Mouse (Mus musculus) small intestine, adult 2 months (tissue): ENCODE results near the gene Hecw2. TPM values are rescaled to one million over a fixed set of nuclear protein-coding genes. Genes with fewer than 3 reads are reported as not detected.

Experiments used
- H3K27ac ChIP-seq: fragments of 200-500 bp; 2 replicates; pipeline ENCODE4 v1.5.1; 2012; ENCODE audit warnings: low read depth, low read length, control low read depth, inconsistent platforms; ENCODE audit not compliant: insufficient read depth
- H3K27me3 ChIP-seq: fragments of 200-500 bp; 2 replicates; pipeline ENCODE4 v1.6.1; 2012; ENCODE audit warnings: mild to moderate bottlenecking, moderate library complexity, low read length, inconsistent platforms; ENCODE audit not compliant: control insufficient read depth, insufficient read depth
- H3K36me3 ChIP-seq: fragments of 200-500 bp; 2 replicates; pipeline ENCODE4 v1.6.1; 2012; ENCODE audit warnings: mild to moderate bottlenecking, low read length, control low read depth, inconsistent platforms; ENCODE audit not compliant: control insufficient read depth, insufficient read depth
- H3K4me1 ChIP-seq: fragments of 200-500 bp; 2 replicates; pipeline ENCODE4 v1.6.1; 2012; ENCODE audit warnings: low read length, inconsistent platforms, mixed read lengths; ENCODE audit not compliant: control insufficient read depth, insufficient read depth, insufficient read length
- H3K4me3 ChIP-seq: fragments of 200-500 bp; 2 replicates; pipeline ENCODE4 v1.5.1; 2012; ENCODE audit warnings: low read depth, mild to moderate bottlenecking, control low read depth, inconsistent platforms, low read length, moderate library complexity
- CTCF ChIP-seq: fragments of 200-500 bp; IDR thresholded peaks from 2 replicates; pipeline ENCODE4 v1.5.1; 2012; ENCODE audit warnings: low read depth, mild to moderate bottlenecking, control low read depth, inconsistent platforms, low read length, moderate library complexity, mixed read lengths; ENCODE audit not compliant: insufficient replicate concordance, insufficient read length; ENCODE audit errors: extremely low read depth
- POLR2A ChIP-seq: fragments of 200-500 bp; IDR thresholded peaks from 2 replicates; pipeline ENCODE4 v1.6.1; 2012; ENCODE audit warnings: low read depth, mild to moderate bottlenecking, control low read depth, inconsistent platforms, low read length, moderate library complexity
- WGBS: fragments of 180-500 bp; shearing (Covaris S2); methylation state at CpG from one replicate; pipeline ENCODE4 v1.1.7; 2018; 5-methylcytosine and 5-hydroxymethylcytosine counted together
- polyA plus RNA-seq: library from polyadenylated mRNA; depleted of rRNA; stranded (reverse); fragments of >200 nt; gene quantifications from 2 replicates; pipeline ENCODE4 v1.2.3, GENCODE M21; 2012

Gene Hecw2
- polyA plus RNA-seq, 1 experiment = 0.25 TPM

GRCm38 (mm10) chr1:53811919-53812318 lies 383.0 kb downstream of the Hecw2 start:
- peaks cover 7% of the 10 kb centered on the region; the same call in 1 of the 2 replicates for H3K4me1 ChIP-seq
- no peaks in the 10 kb centered on the region for H3K36me3 ChIP-seq
- H3K4me3 ChIP-seq = no peak overlapping the region
- H3K27ac ChIP-seq = no peak overlapping the region
- TF ChIP-seq CTCF (no peak), POLR2A (no peak)
- H3K27me3 ChIP-seq = no peaks in the 10 kb centered on the region
- whole genome bisulfite sequencing = 92% methylated on average over 4 of the region's 4 CpGs

DNA sequence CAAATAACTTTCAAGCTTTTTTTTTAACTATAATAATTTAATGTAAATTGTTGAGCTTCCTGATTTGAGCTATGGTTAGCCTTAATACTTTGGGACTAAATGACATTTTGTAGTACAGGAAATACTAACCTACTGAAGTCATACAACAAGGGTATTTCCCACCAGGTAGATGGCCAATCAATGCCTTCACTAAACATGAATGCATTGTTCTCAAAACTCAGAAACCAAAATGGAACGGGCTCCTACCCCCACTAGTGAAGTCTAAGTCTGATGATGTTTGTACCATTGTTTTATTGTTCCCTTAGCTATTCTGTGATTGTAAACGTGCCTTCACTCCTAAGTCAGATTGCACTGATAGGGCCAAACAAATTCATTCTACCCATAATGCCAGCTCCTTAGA lies 386.7 kb downstream of the Hecw2 start:
- WGBS = 67% methylated on average over 2 of the region's 2 CpGs
- Histone ChIP-seq H3K36me3 (no peaks in the 10 kb centered on the region), H3K4me3 (no peak overlapping the region), H3K27ac (no peak overlapping the region), H3K4me1 (no peaks in the 10 kb centered on the region), H3K27me3 (no peaks in the 10 kb centered on the region)
- TF ChIP-seq POLR2A (no peak), CTCF (no peak)

DNA sequence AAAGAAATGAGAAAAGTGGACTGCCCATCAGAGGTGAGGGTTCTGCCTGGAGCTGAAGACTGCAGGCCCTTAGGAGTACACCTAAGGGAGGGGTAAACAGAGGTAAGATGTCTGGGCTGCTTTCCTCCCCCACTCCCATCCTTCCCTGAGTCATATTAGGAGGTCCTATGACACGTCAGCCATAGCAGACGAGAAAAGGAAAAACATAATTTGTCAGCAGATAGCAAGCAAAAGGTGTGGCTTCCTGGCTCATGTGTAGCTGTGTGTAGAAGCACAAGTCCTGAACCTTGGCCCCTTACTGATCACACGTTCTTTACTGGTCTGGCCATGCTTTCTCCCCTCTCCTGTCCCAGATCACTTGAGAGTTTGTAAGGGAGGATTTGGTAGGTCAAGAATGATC lies 397.2 kb downstream of the Hecw2 start:
- no peaks in the 10 kb centered on the region for H3K36me3 ChIP-seq
- TF ChIP-seq POLR2A (no peak), CTCF (no peak)
- H3K27ac ChIP-seq = peak overlapping the region; percentile 76
- H3K4me3 ChIP-seq = no peak overlapping the region
- no peaks in the 10 kb centered on the region for H3K27me3 ChIP-seq
- 10% methylated on average over 3 of the region's 3 CpGs for WGBS
- peaks cover 17% of the 10 kb centered on the region for H3K4me1 ChIP-seq

DNA sequence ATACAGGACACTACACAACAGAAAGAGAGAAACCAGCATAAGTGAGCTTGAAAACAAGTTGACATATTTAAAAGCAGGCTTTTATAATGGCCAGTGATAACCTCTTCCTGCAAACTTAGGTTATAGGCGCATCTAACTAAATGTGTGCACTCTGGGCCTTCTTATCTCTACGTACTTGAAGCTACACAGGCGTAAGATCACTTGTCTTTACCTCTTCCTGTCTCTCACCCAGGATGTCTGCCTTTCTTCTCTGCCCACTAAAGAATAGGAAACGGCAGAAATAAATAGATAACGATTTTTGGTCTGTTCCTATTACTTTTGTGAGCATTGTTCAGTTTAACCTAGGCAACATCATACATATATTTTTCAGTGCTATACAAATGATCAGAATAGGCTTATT lies 397.9 kb downstream of the Hecw2 start:
- H3K36me3 ChIP-seq = no peaks in the 10 kb centered on the region
- no peaks in the 10 kb centered on the region for H3K27me3 ChIP-seq
- H3K4me3 ChIP-seq = no peak overlapping the region
- WGBS = 82% methylated on average over 5 of the region's 5 CpGs
- peaks cover 17% of the 10 kb centered on the region for H3K4me1 ChIP-seq
- TF ChIP-seq CTCF = no peak
- no peak for TF ChIP-seq POLR2A
- peak overlapping the region; percentile 69 for H3K27ac ChIP-seq

- TF ChIP-seq CTCF (no peak), POLR2A (no peak)
- Histone ChIP-seq H3K4me3 (no peak overlapping the region), H3K36me3 (no peaks in the 10 kb centered on the region), H3K27me3 (no peaks in the 10 kb centered on the region), H3K27ac (no peak overlapping the region), H3K4me1 (peaks cover 17% of the 10 kb centered on the region)
- 90% methylated on average over 6 of the region's 6 CpGs for WGBS
Observed at GRCm38 (mm10) chr1:53796271-53796670, 398.7 kb downstream of the Hecw2 start.

DNA sequence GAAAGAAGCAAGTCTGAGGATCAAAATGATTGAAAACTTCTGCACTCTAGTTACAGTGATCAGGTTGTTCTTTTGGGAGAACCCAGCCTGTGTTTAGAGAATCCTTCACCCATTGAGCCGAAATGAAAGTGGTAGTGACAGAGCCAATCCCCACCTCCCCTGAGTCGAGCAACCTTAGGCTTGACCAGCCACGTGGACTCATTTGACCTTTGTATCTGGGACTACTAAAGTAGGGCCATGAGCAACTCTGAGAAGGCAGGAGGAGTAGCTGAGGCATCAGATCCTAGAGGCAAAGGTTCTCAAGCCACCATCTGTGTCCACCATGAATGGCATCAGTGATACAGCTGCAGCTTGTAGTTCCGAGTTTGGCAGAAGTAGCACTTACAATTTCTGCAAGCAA lies 399.4 kb downstream of the Hecw2 start:
- TF ChIP-seq POLR2A (no peak), CTCF (no peak)
- no peak overlapping the region for H3K4me3 ChIP-seq
- no peaks in the 10 kb centered on the region for H3K27me3 ChIP-seq
- peak overlapping the region; percentile 34; the same call in 1 of the 2 replicates for H3K27ac ChIP-seq
- peaks cover 17% of the 10 kb centered on the region for H3K4me1 ChIP-seq
- 51% methylated on average over 4 of the region's 4 CpGs for WGBS
- no peaks in the 10 kb centered on the region for H3K36me3 ChIP-seq

GRCm38 (mm10) chr1:53795081-53795480 lies 399.9 kb downstream of the Hecw2 start:
- Histone ChIP-seq H3K36me3 (no peaks in the 10 kb centered on the region), H3K4me3 (no peak overlapping the region), H3K4me1 (peaks cover 17% of the 10 kb centered on the region), H3K27ac (no peak overlapping the region), H3K27me3 (no peaks in the 10 kb centered on the region)
- TF ChIP-seq CTCF = no peak
- no peak for TF ChIP-seq POLR2A
- 92% methylated on average over 5 of the region's 5 CpGs for WGBS
